Mouse (Mus musculus): ENCODE measurements around the gene Tmem213. TPM values are rescaled to one million over a fixed set of nuclear protein-coding genes. Genes with fewer than 3 reads are reported as not detected.
A peak's percentile ranks its signal among the peaks of the same experiment; 100 is the strongest.

Gene Tmem213
- total and polyA plus RNA-seq, 3 experiments = not detected

- H3K36me3 ChIP-seq (ENCODE audit: control insufficient read depth, insufficient read depth, low read length) = no peaks in the 10 kb centered on the region
- H3K4me3 ChIP-seq = no peak overlapping the region
- no peak overlapping the region for H3K9ac ChIP-seq (ENCODE audit: low read depth, low read length)
- no peak for DNase-seq
- H3K27ac ChIP-seq = no peak overlapping the region
- intact Hi-C loops (cut with DNase I) = no loop called here
- TF ChIP-seq POLR2A (IDR thresholded peaks at IDR 0.05; ENCODE audit: insufficient read depth, low read depth, low read length) = no peak
- no peak for TF ChIP-seq EP300 (IDR thresholded peaks at IDR 0.05; ENCODE audit: insufficient read depth, low read depth, low read length)
- TF ChIP-seq CTCF (IDR thresholded peaks at IDR 0.05) = no peak
- whole genome bisulfite sequencing = 79% methylated on average over 9 of the region's 9 CpGs
- no peaks in the 10 kb centered on the region for H3K4me1 ChIP-seq (ENCODE audit: control insufficient read depth, insufficient read depth, low read length)
- H3K27me3 ChIP-seq (ENCODE audit: control insufficient read depth, insufficient read depth, low read length) = no peaks in the 10 kb centered on the region
- H3K79me2 ChIP-seq (replicated peaks; ENCODE audit: control insufficient read depth, insufficient read depth, low read length) = no peaks in the 10 kb centered on the region
Measured at GRCm38 (mm10) chr6:38087242-38088026, 21.6 kb upstream of the Tmem213 start.

GRCm38 (mm10) chr6:38092539-38092938, 16.5 kb upstream of the Tmem213 start:
- no peak for TF ChIP-seq CTCF (IDR thresholded peaks at IDR 0.05)
- intact Hi-C loops (cut with DNase I) = no loop called here
- no peaks in the 10 kb centered on the region for H3K79me2 ChIP-seq (replicated peaks; ENCODE audit: control insufficient read depth, insufficient read depth, low read length)

GRCm38 (mm10) chr6:38094701-38095100, 14.4 kb upstream of the Tmem213 start:
- Histone ChIP-seq H3K4me3 (no peak overlapping the region), H3K79me2 (replicated peaks; ENCODE audit: control insufficient read depth, insufficient read depth, low read length) (no peaks in the 10 kb centered on the region), H3K27me3 (ENCODE audit: control insufficient read depth, insufficient read depth, low read length) (no peaks in the 10 kb centered on the region), H3K9ac (ENCODE audit: low read depth, low read length) (no peak overlapping the region), H3K36me3 (ENCODE audit: control insufficient read depth, insufficient read depth, low read length) (no peaks in the 10 kb centered on the region), H3K4me1 (ENCODE audit: control insufficient read depth, insufficient read depth, low read length) (no peaks in the 10 kb centered on the region), H3K27ac (no peak overlapping the region)
- WGBS = 76% methylated on average over 10 of the region's 10 CpGs
- TF ChIP-seq CTCF (IDR thresholded peaks at IDR 0.05) = no peak
- TF ChIP-seq EP300 (IDR thresholded peaks at IDR 0.05; ENCODE audit: insufficient read depth, low read depth, low read length) = no peak
- no peak for TF ChIP-seq POLR2A (IDR thresholded peaks at IDR 0.05; ENCODE audit: insufficient read depth, low read depth, low read length)
- intact Hi-C loops (cut with DNase I) = no loop called here
- no peak for DNase-seq

More at GRCm38 (mm10) chr6:38092539-38092938, 16.5 kb upstream of the Tmem213 start:
- H3K4me3 ChIP-seq = no peak overlapping the region
- no peaks in the 10 kb centered on the region for H3K36me3 ChIP-seq (ENCODE audit: control insufficient read depth, insufficient read depth, low read length)
- no peak overlapping the region for H3K9ac ChIP-seq (ENCODE audit: low read depth, low read length)
- H3K27ac ChIP-seq = no peak overlapping the region
- 90% methylated on average over 8 of the region's 8 CpGs for WGBS
- no peaks in the 10 kb centered on the region for H3K4me1 ChIP-seq (ENCODE audit: control insufficient read depth, insufficient read depth, low read length)
- no peak for DNase-seq
- H3K27me3 ChIP-seq (ENCODE audit: control insufficient read depth, insufficient read depth, low read length) = no peaks in the 10 kb centered on the region

- Histone ChIP-seq H3K4me1 (ENCODE audit: control insufficient read depth, insufficient read depth, low read length) (no peaks in the 10 kb centered on the region), H3K27me3 (ENCODE audit: control insufficient read depth, insufficient read depth, low read length) (no peaks in the 10 kb centered on the region), H3K27ac (no peak overlapping the region), H3K4me3 (no peak overlapping the region), H3K79me2 (replicated peaks; ENCODE audit: control insufficient read depth, insufficient read depth, low read length) (no peaks in the 10 kb centered on the region), H3K36me3 (ENCODE audit: control insufficient read depth, insufficient read depth, low read length) (no peaks in the 10 kb centered on the region), H3K9ac (ENCODE audit: low read depth, low read length) (no peak overlapping the region)
- DNase-seq = peak in 1 of 2 experiments; percentile 18
- 66% methylated on average over 5 of the region's 5 CpGs for WGBS
- intact Hi-C loops (cut with DNase I) = no loop called here
- TF ChIP-seq CTCF (IDR thresholded peaks at IDR 0.05) (no peak), EP300 (IDR thresholded peaks at IDR 0.05; ENCODE audit: insufficient read depth, low read depth, low read length) (no peak), POLR2A (IDR thresholded peaks at IDR 0.05; ENCODE audit: insufficient read depth, low read depth, low read length) (no peak)
Measured at GRCm38 (mm10) chr6:38096961-38097370, 12.1 kb upstream of the Tmem213 start.

- DNase-seq = no peak
- TF ChIP-seq CTCF (IDR thresholded peaks at IDR 0.05) (no peak), EP300 (IDR thresholded peaks at IDR 0.05; ENCODE audit: insufficient read depth, low read depth, low read length) (no peak), POLR2A (IDR thresholded peaks at IDR 0.05; ENCODE audit: insufficient read depth, low read depth, low read length) (no peak)
- Histone ChIP-seq H3K79me2 (replicated peaks; ENCODE audit: control insufficient read depth, insufficient read depth, low read length) (no peaks in the 10 kb centered on the region), H3K4me3 (no peak overlapping the region), H3K27ac (no peak overlapping the region), H3K9ac (ENCODE audit: low read depth, low read length) (no peak overlapping the region), H3K27me3 (ENCODE audit: control insufficient read depth, insufficient read depth, low read length) (no peaks in the 10 kb centered on the region), H3K36me3 (ENCODE audit: control insufficient read depth, insufficient read depth, low read length) (no peaks in the 10 kb centered on the region), H3K4me1 (ENCODE audit: control insufficient read depth, insufficient read depth, low read length) (no peaks in the 10 kb centered on the region)
- intact Hi-C loops (cut with DNase I) = no loop called here
- WGBS = 52% methylated on average over 7 of the region's 7 CpGs
Measured at GRCm38 (mm10) chr6:38102216-38102795, 6.7 kb upstream of the Tmem213 start.

- WGBS = 57% methylated on average over 6 of the region's 6 CpGs
- Histone ChIP-seq H3K27me3 (ENCODE audit: control insufficient read depth, insufficient read depth, low read length) (no peaks in the 10 kb centered on the region), H3K4me3 (no peak overlapping the region), H3K27ac (no peak overlapping the region), H3K79me2 (replicated peaks; ENCODE audit: control insufficient read depth, insufficient read depth, low read length) (no peaks in the 10 kb centered on the region), H3K9ac (ENCODE audit: low read depth, low read length) (no peak overlapping the region), H3K36me3 (ENCODE audit: control insufficient read depth, insufficient read depth, low read length) (no peaks in the 10 kb centered on the region), H3K4me1 (ENCODE audit: control insufficient read depth, insufficient read depth, low read length) (no peaks in the 10 kb centered on the region)
- DNase-seq = no peak
- TF ChIP-seq CTCF (IDR thresholded peaks at IDR 0.05) = no peak
- intact Hi-C loops (cut with DNase I) = no loop called here
Measured at GRCm38 (mm10) chr6:38103775-38104174, 5.3 kb upstream of the Tmem213 start.

Measured in heart, adult 2 months (tissue).